Mouse (Mus musculus) cerebellum, adult 2 months (tissue): Measurements from ENCODE around the gene Tm9sf1.

Experiments
- CTCF ChIP-seq: fragments of 200-500 bp; IDR thresholded peaks from 2 replicates; pipeline ENCODE4 v1.5.1; 2011; ENCODE audit warnings: low read depth, mild to moderate bottlenecking, control low read depth, low read length, moderate library complexity, borderline replicate concordance; ENCODE audit not compliant: insufficient read depth
- POLR2A ChIP-seq: fragments of 200-500 bp; IDR thresholded peaks from 2 replicates; pipeline ENCODE4 v1.6.1; 2011; ENCODE audit warnings: low read length, control low read depth, borderline replicate concordance; ENCODE audit not compliant: insufficient read depth

- TF ChIP-seq CTCF (no peak), POLR2A (no peak)
Measured at GRCm38 (mm10) chr14:55604823-55605222, 38.8 kb downstream of the Tm9sf1 start.
